Mouse (Mus musculus) neutrophil, adult 59 days (primary cell): ENCODE measurements around the gene Kank1. TPM values are rescaled to one million over a fixed set of nuclear protein-coding genes. Genes with fewer than 3 reads are reported as not detected.

Experiments
- total RNA-seq, 2 experiments: library from RNA; stranded (reverse); gene quantifications; 1 replicate in 1 of 2; 2 replicates in 1 of 2; pipeline ENCODE4 v1.2.4; 2023

The Kank1 gene
- total RNA-seq, result under 1 TPM in 1 of 2 experiments, not detected in 1; 0.18 TPM

DNA sequence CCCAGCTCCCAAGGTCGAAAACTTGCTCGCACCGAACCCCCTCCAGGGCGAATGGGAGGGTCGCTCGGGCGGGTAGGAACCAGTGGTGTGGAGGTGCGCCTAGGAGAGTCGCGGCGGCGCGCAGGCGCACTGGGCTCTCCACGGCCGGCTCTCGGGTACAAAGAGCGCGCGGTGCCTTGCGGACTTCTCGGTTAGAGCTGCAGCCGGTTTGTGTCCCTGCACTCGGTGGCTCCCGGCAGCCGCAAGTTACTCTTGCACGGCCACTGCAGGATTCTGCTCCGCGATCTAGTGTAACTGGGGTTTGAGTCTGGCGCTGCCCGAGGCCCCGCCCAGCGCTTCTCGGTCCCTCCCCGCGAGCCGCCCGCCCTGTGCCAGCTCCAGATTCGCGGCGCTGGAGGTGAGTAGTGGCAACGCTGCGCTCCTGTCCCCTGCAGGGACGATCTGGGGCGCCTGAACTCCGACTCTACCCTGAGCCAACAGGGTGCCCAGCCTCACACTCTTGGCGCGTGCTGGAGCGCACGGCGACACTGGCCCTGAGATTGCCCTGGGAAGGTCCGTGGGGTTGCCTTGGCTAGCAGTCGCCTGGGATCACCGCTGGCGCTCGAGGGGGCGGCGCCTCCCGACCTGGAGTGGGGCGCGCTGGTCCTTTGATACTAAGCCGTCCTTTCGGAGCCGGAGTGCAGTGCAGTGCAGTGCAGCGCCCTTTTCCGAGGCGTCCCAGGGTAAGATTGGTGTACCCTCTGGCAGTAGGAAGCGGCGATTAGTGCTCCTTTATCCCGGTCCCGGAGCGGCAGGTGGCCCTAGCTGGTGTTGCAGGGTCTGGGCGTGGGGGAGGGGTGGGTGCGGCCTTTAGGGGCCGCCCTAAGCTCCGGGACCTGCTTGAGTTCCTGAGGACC lies at the start of gene Kank1:
Kank1 (plus strand) TSS at position 380 of the 896 bp plus-strand sequence.

Other genes starting within 250 kb of the Kank1 start
- 100 to 1,000 TPM; 363 to 379 TPM for gene Dock8, start 237.4 kb upstream of the Kank1 start, total RNA-seq